Mouse (Mus musculus) stomach, embryonic 16.5 days (tissue): ENCODE results near the gene Llgl2. TPM values are rescaled to one million over a fixed set of nuclear protein-coding genes. Genes with fewer than 3 reads are reported as not detected.
A peak's percentile ranks its signal among the peaks of the same experiment; 100 is the strongest.

Source experiments
- ATAC-seq: fragments of 200-750 bp; cut with Nextera tagmentation; 2 replicates; pipeline ENCODE4 v1.8.0; 2017; ENCODE audit warnings: moderate number of reproducible peaks, moderate TSS enrichment; ENCODE audit not compliant: insufficient read depth, low FRiP score
- H3K27ac ChIP-seq: fragments of 300-500 bp; sonication (generic); 2 replicates; pipeline ENCODE4 v1.5.1; 2014; ENCODE audit warnings: low read length
- H3K27me3 ChIP-seq: fragments of 300-500 bp; sonication (generic); 2 replicates; pipeline ENCODE4 v1.6.1; 2014; ENCODE audit warnings: low read length, control low read depth, mixed read lengths; ENCODE audit not compliant: control insufficient read depth, insufficient read depth
- H3K36me3 ChIP-seq: fragments of 300-500 bp; sonication (generic); 2 replicates; pipeline ENCODE4 v1.6.1; 2014; ENCODE audit warnings: low read length; ENCODE audit not compliant: control insufficient read depth, insufficient read depth
- H3K4me1 ChIP-seq: fragments of 300-500 bp; sonication (generic); 2 replicates; pipeline ENCODE4 v1.6.1; 2014; ENCODE audit warnings: low read length, control low read depth, mixed read lengths; ENCODE audit not compliant: control insufficient read depth, insufficient read depth
- H3K4me2 ChIP-seq: fragments of 300-500 bp; sonication (generic); 2 replicates; pipeline ENCODE4 v1.6.1; 2014; ENCODE audit warnings: low read depth, low read length, mixed read lengths
- H3K4me3 ChIP-seq: fragments of 300-500 bp; sonication (generic); replicated peaks from 2 replicates; pipeline ENCODE4 v1.5.1; 2014; ENCODE audit warnings: mild to moderate bottlenecking, low read length
- H3K9ac ChIP-seq: fragments of 300-500 bp; sonication (generic); 2 replicates; pipeline ENCODE4 v1.6.1; 2014; ENCODE audit warnings: low read length
- H3K9me3 ChIP-seq: fragments of 300-500 bp; sonication (generic); replicated peaks from 2 replicates; pipeline ENCODE4 v1.6.1; 2016; ENCODE audit warnings: low read length, control low read depth; ENCODE audit not compliant: control insufficient read depth
- WGBS: fragments of 180-500 bp; shearing (Covaris S2); extraction: QIAGEN DNeasy Blood & Tissue Kit; methylation state at CpG from one replicate; pipeline ENCODE4 v1.1.7; 2014; 5-methylcytosine and 5-hydroxymethylcytosine counted together
- polyA plus RNA-seq: library from polyadenylated mRNA; unstranded; fragments of >200 nt; fragmentation: Nextera tagmentation; extraction: Ambion mirVana; gene quantifications from 2 replicates; pipeline ENCODE4 v1.2.1, GENCODE M21; 2015

Llgl2 gene
- polyA plus RNA-seq, 1 experiment from 2014 or later = 65.6 TPM

DNA sequence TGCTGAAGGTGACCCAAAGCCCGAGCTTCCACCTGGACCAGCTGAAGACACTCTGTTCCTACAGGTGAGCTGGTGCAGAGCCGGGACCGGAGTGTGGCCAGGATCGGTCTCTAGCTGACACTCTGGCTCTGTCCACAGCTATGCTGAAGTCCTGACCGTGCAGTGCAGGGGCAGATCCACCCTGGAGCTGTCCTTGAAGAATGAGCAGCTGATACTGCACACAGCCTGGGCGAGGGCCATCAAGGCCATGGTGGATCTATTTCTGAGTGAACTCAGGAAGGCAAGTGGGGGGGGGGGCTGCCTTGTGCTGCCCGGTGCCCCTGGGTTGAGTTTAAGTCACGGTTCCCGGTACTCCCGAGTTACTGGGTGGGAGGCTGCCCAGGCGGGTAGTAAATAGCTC, 62.6 kb downstream of the Llgl2 start:
- no peaks in the 10 kb centered on the region for H3K9me3 ChIP-seq
- ATAC-seq = no peak
- no peaks in the 10 kb centered on the region for H3K27me3 ChIP-seq
- WGBS = 87% methylated on average over 11 of the region's 11 CpGs
- H3K4me3 ChIP-seq = no peak overlapping the region
- no peak overlapping the region for H3K9ac ChIP-seq
- H3K4me1 ChIP-seq = no peaks in the 10 kb centered on the region
- no peak overlapping the region for H3K27ac ChIP-seq
- H3K36me3 ChIP-seq = no peaks in the 10 kb centered on the region
- H3K4me2 ChIP-seq = no peak overlapping the region

DNA sequence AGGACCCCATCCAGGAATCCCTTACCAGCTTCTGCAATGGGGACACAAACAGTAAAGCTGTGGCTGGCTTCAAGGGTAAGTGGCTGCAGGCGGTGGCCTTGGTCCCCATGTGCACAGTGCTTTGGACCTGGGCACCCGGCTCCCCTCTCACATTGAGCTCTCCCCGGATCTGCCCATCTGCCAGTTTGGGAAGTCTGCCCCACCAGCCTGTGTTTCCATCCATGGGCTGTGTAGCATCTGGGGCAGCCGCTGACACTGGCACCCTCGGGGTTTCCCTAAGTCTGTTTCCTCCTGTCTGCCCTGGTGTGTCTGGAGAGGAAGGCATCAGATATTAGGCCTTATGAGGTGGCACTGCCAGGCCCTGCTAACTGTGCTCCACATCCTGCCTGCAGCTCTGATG, 64.2 kb downstream of the Llgl2 start:
- Histone ChIP-seq H3K4me3 (no peak overlapping the region), H3K36me3 (peaks cover under 1% of the 10 kb centered on the region; the same call in 1 of the 2 replicates), H3K9ac (no peak overlapping the region), H3K27ac (no peak overlapping the region), H3K9me3 (no peaks in the 10 kb centered on the region), H3K4me1 (no peaks in the 10 kb centered on the region; the same call in 1 of the 2 replicates), H3K4me2 (no peak overlapping the region), H3K27me3 (no peaks in the 10 kb centered on the region)
- no peak for ATAC-seq
- 87% methylated on average over 5 of the region's 5 CpGs for WGBS

DNA sequence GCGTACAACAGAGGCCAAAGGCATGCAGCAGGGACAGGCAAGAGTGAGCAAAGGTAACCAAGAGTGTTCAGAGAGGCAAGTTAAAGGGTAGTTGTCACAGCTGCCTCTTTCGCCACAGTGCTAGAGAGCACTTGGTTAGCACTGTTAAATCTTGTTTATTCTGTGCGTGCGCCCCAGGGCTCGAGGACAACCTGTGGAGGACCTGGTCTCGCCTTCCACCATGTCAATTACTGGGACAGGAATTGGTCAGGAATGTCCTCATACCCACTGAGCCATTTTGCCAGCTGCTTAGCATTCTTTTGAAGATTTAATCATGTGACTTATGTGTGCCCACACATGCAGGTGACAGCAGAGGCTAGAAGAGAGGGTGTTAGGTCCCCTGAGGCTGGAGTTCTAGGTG, 65.3 kb downstream of the Llgl2 start:
- Histone ChIP-seq H3K9ac (no peak overlapping the region), H3K4me1 (no peaks in the 10 kb centered on the region; the same call in 1 of the 2 replicates), H3K9me3 (no peaks in the 10 kb centered on the region), H3K4me3 (no peak overlapping the region), H3K36me3 (peaks cover 4% of the 10 kb centered on the region; the same call in 1 of the 2 replicates), H3K27me3 (no peaks in the 10 kb centered on the region), H3K4me2 (no peak overlapping the region), H3K27ac (no peak overlapping the region)
- no peak for ATAC-seq
- 82% methylated on average over 6 of the region's 6 CpGs for WGBS

DNA sequence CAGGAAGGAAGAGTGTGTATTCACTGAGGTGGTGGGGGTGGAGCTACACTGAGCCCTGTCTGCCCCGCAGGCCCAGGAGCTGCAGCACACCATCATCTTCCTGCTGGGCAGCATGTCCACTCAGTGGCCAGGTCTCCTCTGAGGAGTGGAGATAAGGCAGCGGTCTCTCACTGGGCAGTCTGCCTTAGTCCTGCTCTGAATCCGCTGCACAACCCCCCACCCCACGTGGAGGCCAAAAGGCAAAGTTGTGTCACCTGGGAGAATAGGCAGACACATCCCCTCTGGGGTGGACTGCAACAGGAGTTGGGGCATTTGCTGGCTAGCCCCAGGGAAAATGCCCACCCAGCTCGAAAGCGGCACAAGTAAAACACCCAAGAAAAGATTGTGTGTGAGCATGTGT, 68.4 kb downstream of the Llgl2 start:
- 62% methylated on average over 6 of the region's 6 CpGs for WGBS
- no peak overlapping the region for H3K9ac ChIP-seq
- no peak overlapping the region for H3K4me3 ChIP-seq
- no peaks in the 10 kb centered on the region for H3K9me3 ChIP-seq
- no peak overlapping the region for H3K27ac ChIP-seq
- no peaks in the 10 kb centered on the region for H3K27me3 ChIP-seq
- no peak overlapping the region for H3K4me2 ChIP-seq
- peaks cover 4% of the 10 kb centered on the region; the same call in 1 of the 2 replicates for H3K36me3 ChIP-seq
- no peak for ATAC-seq
- no peaks in the 10 kb centered on the region; the same call in 1 of the 2 replicates for H3K4me1 ChIP-seq

DNA sequence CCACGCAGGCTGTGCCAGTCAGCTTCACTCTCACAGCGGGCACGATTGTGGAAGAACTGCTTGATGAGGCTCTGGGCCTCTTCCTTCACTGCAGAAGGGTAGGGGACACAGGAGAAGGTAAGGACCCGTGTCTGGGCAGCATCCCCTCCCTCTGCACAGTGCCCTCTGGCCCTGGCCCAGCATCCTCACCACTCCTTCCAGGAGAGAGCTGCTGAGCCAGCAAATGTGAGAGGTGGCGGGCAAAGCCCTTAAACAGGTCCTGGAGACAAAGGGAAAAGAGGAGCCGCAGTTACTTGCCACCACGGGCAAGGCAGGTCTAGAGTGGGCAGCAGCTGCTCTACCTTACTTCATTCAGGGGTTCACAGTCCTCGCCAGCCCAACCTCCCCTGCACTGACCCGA, 69.2 kb downstream of the Llgl2 start:
- ATAC-seq = no peak
- peaks cover 4% of the 10 kb centered on the region; the same call in 1 of the 2 replicates for H3K36me3 ChIP-seq
- no peak overlapping the region for H3K4me2 ChIP-seq
- no peak overlapping the region for H3K9ac ChIP-seq
- H3K9me3 ChIP-seq = no peaks in the 10 kb centered on the region
- H3K4me1 ChIP-seq = no peaks in the 10 kb centered on the region; the same call in 1 of the 2 replicates
- H3K4me3 ChIP-seq = no peak overlapping the region
- H3K27ac ChIP-seq = no peak overlapping the region
- 89% methylated on average over 9 of the region's 9 CpGs for WGBS
- H3K27me3 ChIP-seq = no peaks in the 10 kb centered on the region

DNA sequence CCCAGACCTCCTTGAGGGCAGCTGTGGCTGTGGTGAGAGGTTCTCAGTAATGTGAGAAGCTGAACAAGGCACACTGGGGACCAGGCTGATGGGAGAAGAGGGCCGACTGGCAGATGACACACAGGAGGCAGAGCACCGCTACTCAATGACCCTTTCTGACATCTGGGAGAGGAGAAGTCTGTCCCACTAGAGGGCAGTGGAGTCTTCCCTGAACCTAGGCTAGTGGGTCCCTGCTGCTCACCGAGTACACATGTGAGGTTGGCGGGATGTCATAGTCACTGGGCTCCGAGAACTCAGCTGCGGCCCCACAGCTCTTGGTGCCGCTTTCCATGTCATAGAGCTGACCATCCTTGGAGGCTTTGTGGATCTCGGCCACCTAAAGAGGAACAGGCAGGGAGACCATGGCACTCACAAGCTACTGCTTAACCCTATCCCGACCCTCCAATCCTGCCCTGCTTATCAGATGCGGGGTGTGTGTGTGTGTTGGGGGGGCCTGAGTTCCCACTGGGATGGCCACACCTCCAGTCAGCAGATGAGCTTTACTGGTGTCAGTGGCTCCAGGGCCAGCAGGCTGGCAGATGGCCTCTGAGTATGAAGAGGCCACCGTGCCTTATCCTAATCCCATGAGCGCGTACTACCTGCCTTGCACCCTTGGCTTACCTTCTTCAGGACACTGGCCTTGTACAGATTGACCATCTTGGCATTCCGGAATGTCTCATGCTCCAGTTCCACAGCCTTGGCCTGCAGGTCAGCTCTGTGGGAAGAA, 71.1 kb downstream of the Llgl2 start:
- Histone ChIP-seq H3K4me2 (no peak overlapping the region), H3K27ac (no peak overlapping the region), H3K4me3 (no peak overlapping the region), H3K9ac (no peak overlapping the region), H3K27me3 (no peaks in the 10 kb centered on the region), H3K36me3 (peaks cover 4% of the 10 kb centered on the region; the same call in 1 of the 2 replicates), H3K9me3 (no peaks in the 10 kb centered on the region), H3K4me1 (peaks cover 10% of the 10 kb centered on the region)
- WGBS = 72% methylated on average over 14 of the region's 14 CpGs
- no peak for ATAC-seq

DNA sequence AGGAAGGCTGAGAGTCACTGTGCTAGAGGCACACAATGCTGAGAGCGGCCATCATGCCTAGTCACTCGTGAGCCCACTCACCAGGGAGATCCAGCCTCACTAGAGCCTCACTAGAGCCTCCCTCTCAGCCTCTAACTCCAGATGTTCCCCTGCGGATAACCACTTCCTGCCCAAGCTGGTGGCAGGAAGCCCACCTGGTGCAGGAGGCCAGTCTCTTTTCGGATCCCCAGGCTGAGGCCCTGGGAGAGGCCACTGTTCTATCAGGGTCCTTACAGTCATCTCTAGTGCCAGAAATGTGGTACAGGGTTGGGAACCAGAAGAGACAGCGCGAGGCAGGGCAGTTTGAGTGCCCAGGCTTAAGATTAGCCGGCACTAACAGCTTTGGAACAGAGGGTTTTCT, 74.6 kb downstream of the Llgl2 start:
- no peak overlapping the region for H3K4me2 ChIP-seq
- H3K9ac ChIP-seq = 0 out of 2 replicates have a peak overlapping the region, but pooled peaks have one; percentile 14
- 79% methylated on average over 7 of the region's 7 CpGs for WGBS
- 0 out of 2 replicates have a peak, but pooled peaks cover under 1% of the 10 kb centered on the region for H3K36me3 ChIP-seq
- no peaks in the 10 kb centered on the region for H3K27me3 ChIP-seq
- H3K4me3 ChIP-seq = no peak overlapping the region
- ATAC-seq = no peak
- 0 out of 2 replicates have a peak overlapping the region, but pooled peaks have one; percentile 2 for H3K27ac ChIP-seq
- no peaks in the 10 kb centered on the region for H3K9me3 ChIP-seq
- peaks cover 34% of the 10 kb centered on the region for H3K4me1 ChIP-seq

DNA sequence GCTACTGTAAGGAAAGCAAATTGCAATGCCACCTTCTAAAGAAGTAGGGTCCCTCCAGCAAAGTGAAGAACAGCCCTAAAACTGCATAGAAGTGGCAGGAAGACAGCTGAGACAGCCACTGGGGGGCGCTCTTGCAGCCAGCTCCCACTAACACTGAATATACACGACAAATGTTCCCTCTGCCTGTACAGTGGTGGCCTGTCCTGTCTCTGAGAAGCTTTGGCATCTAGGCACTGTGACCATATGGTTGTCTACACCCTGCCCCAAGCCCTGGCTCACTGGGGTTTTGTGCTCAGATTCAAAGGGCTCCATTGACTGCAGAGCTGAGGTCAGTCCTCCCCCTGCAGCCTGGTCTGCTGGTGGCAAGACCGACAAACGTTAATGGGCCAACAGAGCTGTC, 75.0 kb downstream of the Llgl2 start:
- Histone ChIP-seq H3K4me3 (no peak overlapping the region), H3K36me3 (no peaks in the 10 kb centered on the region), H3K4me1 (peaks cover 39% of the 10 kb centered on the region), H3K9ac (no peak overlapping the region), H3K27ac (0 out of 2 replicates have a peak overlapping the region, but pooled peaks have one; percentile 2), H3K27me3 (no peaks in the 10 kb centered on the region), H3K9me3 (no peaks in the 10 kb centered on the region), H3K4me2 (no peak overlapping the region)
- 20% methylated on average over 4 of the region's 4 CpGs for WGBS
- no peak for ATAC-seq

DNA sequence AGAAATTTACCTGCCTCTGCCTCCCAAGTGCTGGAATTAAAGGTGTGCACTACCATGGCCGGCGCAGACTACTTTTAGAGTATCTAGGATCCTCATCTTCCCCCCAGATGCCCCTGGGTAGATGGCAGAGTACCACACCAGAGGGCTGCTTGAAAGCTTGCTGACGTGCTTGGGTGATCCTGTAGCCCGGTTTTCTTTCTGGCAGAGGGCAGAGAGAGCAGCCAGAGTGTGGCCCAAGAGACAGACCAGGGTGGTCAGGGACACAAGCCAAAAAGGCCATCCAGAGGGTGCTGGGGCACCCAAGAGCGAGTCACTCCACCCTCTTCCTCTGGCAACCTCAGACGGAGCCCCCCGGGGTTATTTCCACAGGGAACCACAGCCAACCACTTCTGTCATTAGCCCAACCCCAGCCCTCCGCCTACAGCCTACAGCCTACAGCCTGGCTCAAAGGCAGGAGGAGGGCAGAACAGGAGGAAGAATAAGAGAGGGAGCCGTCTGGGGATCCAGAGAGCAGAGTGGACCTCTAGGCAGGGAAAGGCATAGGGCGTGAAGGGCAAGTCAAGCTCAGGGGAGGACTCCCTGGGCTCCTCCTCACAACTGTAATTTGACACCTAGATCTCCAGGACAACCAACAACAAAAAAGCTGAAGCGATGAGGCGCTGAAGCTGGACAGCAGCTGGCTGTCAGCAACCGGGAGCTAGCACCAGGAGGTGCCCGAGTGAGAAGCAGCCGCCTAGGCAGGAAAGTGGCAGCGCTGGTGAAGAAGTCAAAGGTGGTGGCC, 75.8 kb downstream of the Llgl2 start, which contains the start of gene Smim5:
TSS of gene Smim5 (plus strand) at position 481 of the 781 bp plus-strand sequence.
- H3K4me3 ChIP-seq = peak within 1 kb of the TSS; percentile 4; the same call in 1 of the 2 replicates
- H3K4me1 ChIP-seq = peaks cover 47% of the 10 kb centered on the region
- H3K4me2 ChIP-seq = no peak within 1 kb of the TSS
- peak within 1 kb of the TSS; percentile 29 for H3K27ac ChIP-seq
- H3K27me3 ChIP-seq = no peaks in the 10 kb centered on the region
- no peaks in the 10 kb centered on the region for H3K36me3 ChIP-seq
- 30% methylated on average over 16 of the region's 16 CpGs for WGBS
- peak within 1 kb of the TSS; percentile 38 for H3K9ac ChIP-seq
- peak; percentile 48 for ATAC-seq
- H3K9me3 ChIP-seq = no peaks in the 10 kb centered on the region
